Mouse (Mus musculus) E14TG2a.4 (cell line): ENCODE results near the gene Cpeb4.

Experiments used
- CTCF ChIP-seq: conservative IDR thresholded peaks from 2 replicates; pipeline ENCODE4 v1.5.1; 2014; ENCODE audit warnings: low read length
- NANOG ChIP-seq: IDR thresholded peaks from 2 replicates; pipeline ENCODE4 v1.6.1; 2014; ENCODE audit warnings: borderline replicate concordance, low read length, mixed read lengths

DNA sequence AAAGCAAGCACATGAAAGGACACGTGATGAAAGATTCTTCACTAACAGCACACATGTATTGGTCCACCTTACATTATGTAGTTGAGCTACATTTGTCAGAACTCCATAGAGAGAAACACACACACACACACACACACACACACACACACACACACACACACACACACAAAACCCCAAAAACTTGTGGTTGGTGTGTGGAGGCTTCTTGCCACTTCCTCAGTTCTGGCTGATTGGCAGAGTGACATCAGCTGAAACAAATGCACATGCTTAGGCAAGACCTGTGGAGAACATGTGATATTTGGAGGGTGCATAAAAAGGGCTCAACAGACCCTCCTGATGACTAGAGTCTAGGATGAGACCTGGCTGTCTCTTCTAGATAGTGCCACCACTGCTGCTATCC lies 92.0 kb downstream of the Cpeb4 start:
- no peak for TF ChIP-seq CTCF
- no peak for TF ChIP-seq NANOG
